Mouse (Mus musculus) erythroid progenitor cell, adult 5-6 weeks (primary cell): ENCODE measurements around the gene Gm21988. TPM values are rescaled to one million over a fixed set of nuclear protein-coding genes. Genes with fewer than 3 reads are reported as not detected.

Experiments
- ATAC-seq: replicated peaks from 2 replicates; pipeline ENCODE4 v1.8.0; 2016; ENCODE audit warnings: moderate number of reproducible peaks, mild to moderate bottlenecking, moderate TSS enrichment, inconsistent platforms; ENCODE audit not compliant: poor library complexity, low FRiP score, severe bottlenecking
- total RNA-seq, 2 experiments: library from RNA; stranded (forward) in 1 of 2; stranded (reverse) in 1 of 2; fragments of 150-400 nt in 1 of 2; fragments of 186-747, 209-891 nt in 1 of 2; gene quantifications; 2 replicates each; pipeline versions ENCODE4 v1.2.3 to v1.2.4; 2015 to 2017; ENCODE audit warnings: low replicate concordance in 2 of 2

Gm21988 gene
- total RNA-seq, 2 experiments from 2014 or later = not detected

- ATAC-seq = no peak
Observed at GRCm38 (mm10) chr11:70219873-70220272, 19.8 kb downstream of the Gm21988 start.

GRCm38 (mm10) chr11:70218741-70219470 is 20.7 kb downstream of the Gm21988 start:
- ATAC-seq = no peak

- no peak for ATAC-seq
Observed at GRCm38 (mm10) chr11:70218039-70218438, 21.6 kb downstream of the Gm21988 start.

GRCm38 (mm10) chr11:70216103-70216502 is 23.5 kb downstream of the Gm21988 start:
- no peak for ATAC-seq

GRCm38 (mm10) chr11:70215301-70215700 is 24.3 kb downstream of the Gm21988 start:
- ATAC-seq = no peak

- ATAC-seq = no peak
Observed at GRCm38 (mm10) chr11:70214856-70215209, 24.8 kb downstream of the Gm21988 start.

- ATAC-seq = no peak
Observed at GRCm38 (mm10) chr11:70214191-70214855, 25.3 kb downstream of the Gm21988 start.

- no peak for ATAC-seq
Observed at GRCm38 (mm10) chr11:70213736-70214135, 25.9 kb downstream of the Gm21988 start.

GRCm38 (mm10) chr11:70212896-70213295 is 26.7 kb downstream of the Gm21988 start:
- ATAC-seq = no peak

- ATAC-seq = no peak
Observed at GRCm38 (mm10) chr11:70212423-70212822, 27.2 kb downstream of the Gm21988 start, which contains the start of gene Slc16a11. Slc16a11 (plus strand) TSS chr11:70212752.

GRCm38 (mm10) chr11:70211972-70212371 is 27.7 kb downstream of the Gm21988 start:
- ATAC-seq = no peak

GRCm38 (mm10) chr11:70210681-70211080 is 28.9 kb downstream of the Gm21988 start:
- ATAC-seq = no peak

- ATAC-seq = no peak
Observed at GRCm38 (mm10) chr11:70208778-70209388, 30.7 kb downstream of the Gm21988 start.

- no peak for ATAC-seq
Observed at GRCm38 (mm10) chr11:70207283-70207682, 32.3 kb downstream of the Gm21988 start.

GRCm38 (mm10) chr11:70206801-70207200 is 32.8 kb downstream of the Gm21988 start:
- no peak for ATAC-seq

GRCm38 (mm10) chr11:70201691-70202090 is 37.9 kb downstream of the Gm21988 start:
- peak; percentile 85 for ATAC-seq

- no peak for ATAC-seq
Observed at GRCm38 (mm10) chr11:70200036-70200608, 39.5 kb downstream of the Gm21988 start.

- ATAC-seq = no peak
Observed at GRCm38 (mm10) chr11:70199107-70199506, 40.5 kb downstream of the Gm21988 start.

GRCm38 (mm10) chr11:70198332-70198731 is 41.3 kb downstream of the Gm21988 start:
- ATAC-seq = no peak
